Mouse (Mus musculus) olfactory bulb, adult 2 months (tissue): ENCODE results near the gene Rcl1. TPM values are rescaled to one million over a fixed set of nuclear protein-coding genes. Genes with fewer than 3 reads are reported as not detected.

Experiments used
- H3K27ac ChIP-seq: fragments of 200-500 bp; 2 replicates; pipeline ENCODE4 v1.5.1; 2012; ENCODE audit warnings: low read depth, low read length; ENCODE audit not compliant: insufficient read depth
- H3K4me1 ChIP-seq: fragments of 200-500 bp; 2 replicates; pipeline ENCODE4 v1.6.1; 2012; ENCODE audit warnings: low read length; ENCODE audit not compliant: control insufficient read depth, insufficient read depth
- H3K4me3 ChIP-seq: fragments of 200-500 bp; 2 replicates; pipeline ENCODE4 v1.5.1; 2012; ENCODE audit warnings: mild to moderate bottlenecking, low read depth, low read length, moderate library complexity; ENCODE audit not compliant: insufficient read depth
- CTCF ChIP-seq: fragments of 200-500 bp; IDR thresholded peaks from 2 replicates; pipeline ENCODE4 v1.5.1; 2012; ENCODE audit warnings: low read depth, mild to moderate bottlenecking, low read length, moderate library complexity; ENCODE audit not compliant: insufficient read depth
- POLR2A ChIP-seq: fragments of 200-500 bp; IDR thresholded peaks from 2 replicates; pipeline ENCODE4 v1.6.1; 2012; ENCODE audit warnings: mild to moderate bottlenecking, low read depth, low read length, moderate library complexity; ENCODE audit not compliant: insufficient read depth
- WGBS: fragments of 180-500 bp; shearing (Covaris S2); methylation state at CpG from one replicate; pipeline ENCODE4 v1.1.7; 2018; 5-methylcytosine and 5-hydroxymethylcytosine counted together
- polyA plus RNA-seq: library from polyadenylated mRNA; stranded (reverse); fragments of >200 nt; gene quantifications from 2 replicates; pipeline ENCODE4 v1.2.4, GENCODE M21; 2012; ENCODE audit warnings: low replicate concordance; ENCODE audit not compliant: missing spikeins, insufficient read depth, insufficient read length

Gene Rcl1
- polyA plus RNA-seq, 1 experiment: not detected

- no peak overlapping the region for H3K4me3 ChIP-seq
- no peak for TF ChIP-seq POLR2A
- TF ChIP-seq CTCF: no peak
- no peak overlapping the region for H3K27ac ChIP-seq
- WGBS: 94% methylated on average over 13 of the region's 13 CpGs
- H3K4me1 ChIP-seq: no peaks in the 10 kb centered on the region
Observed at GRCm38 (mm10) chr19:29124886-29125585, 23.9 kb downstream of the Rcl1 start.

GRCm38 (mm10) chr19:29126347-29127015, 25.3 kb downstream of the Rcl1 start:
- no peak for TF ChIP-seq CTCF
- TF ChIP-seq POLR2A: no peak
- H3K4me3 ChIP-seq: no peak overlapping the region
- no peak overlapping the region for H3K27ac ChIP-seq
- 96% methylated on average over 12 of the region's 12 CpGs for WGBS
- H3K4me1 ChIP-seq: no peaks in the 10 kb centered on the region

GRCm38 (mm10) chr19:29127331-29127730, 26.2 kb downstream of the Rcl1 start:
- no peak overlapping the region for H3K4me3 ChIP-seq
- H3K4me1 ChIP-seq: no peaks in the 10 kb centered on the region
- TF ChIP-seq POLR2A: no peak
- TF ChIP-seq CTCF: no peak
- H3K27ac ChIP-seq: no peak overlapping the region
- WGBS: 80% methylated on average over 6 of the region's 6 CpGs

GRCm38 (mm10) chr19:29128217-29128616, 27.0 kb downstream of the Rcl1 start:
- 89% methylated on average over 6 of the region's 6 CpGs for WGBS
- TF ChIP-seq POLR2A: no peak
- no peak for TF ChIP-seq CTCF
- Histone ChIP-seq H3K4me1 (no peaks in the 10 kb centered on the region), H3K4me3 (no peak overlapping the region), H3K27ac (no peak overlapping the region)

GRCm38 (mm10) chr19:29129551-29129950, 28.4 kb downstream of the Rcl1 start:
- Histone ChIP-seq H3K4me3 (no peak overlapping the region), H3K27ac (no peak overlapping the region), H3K4me1 (no peaks in the 10 kb centered on the region)
- WGBS: 92% methylated on average over 5 of the region's 5 CpGs
- TF ChIP-seq CTCF (no peak), POLR2A (no peak)

- TF ChIP-seq CTCF: no peak
- TF ChIP-seq POLR2A: no peak
- Histone ChIP-seq H3K27ac (no peak overlapping the region), H3K4me1 (no peaks in the 10 kb centered on the region), H3K4me3 (no peak overlapping the region)
- whole genome bisulfite sequencing: 76% methylated on average over 4 of the region's 4 CpGs
Observed at GRCm38 (mm10) chr19:29131171-29131570, 30.0 kb downstream of the Rcl1 start.

- Histone ChIP-seq H3K4me3 (no peak overlapping the region), H3K27ac (no peak overlapping the region), H3K4me1 (no peaks in the 10 kb centered on the region)
- WGBS: 88% methylated on average over 11 of the region's 11 CpGs
- TF ChIP-seq CTCF: no peak
- no peak for TF ChIP-seq POLR2A
Observed at GRCm38 (mm10) chr19:29134293-29134692, 33.1 kb downstream of the Rcl1 start.

GRCm38 (mm10) chr19:29135172-29135736, 34.1 kb downstream of the Rcl1 start:
- TF ChIP-seq CTCF (no peak), POLR2A (no peak)
- H3K4me1 ChIP-seq: peaks cover 4% of the 10 kb centered on the region
- WGBS: 93% methylated on average over 11 of the region's 11 CpGs
- no peak overlapping the region for H3K4me3 ChIP-seq
- H3K27ac ChIP-seq: no peak overlapping the region
